Mouse (Mus musculus): ENCODE data around the gene Tfap2c.

Gene Tfap2c

GRCm38 (mm10) chr2:172549371-172550155, at the start of gene Tfap2c:
Tfap2c (plus strand) TSS chr2:172549593.
- peak in 1 of 2 experiments; percentile 21 for DNase-seq

DNA sequence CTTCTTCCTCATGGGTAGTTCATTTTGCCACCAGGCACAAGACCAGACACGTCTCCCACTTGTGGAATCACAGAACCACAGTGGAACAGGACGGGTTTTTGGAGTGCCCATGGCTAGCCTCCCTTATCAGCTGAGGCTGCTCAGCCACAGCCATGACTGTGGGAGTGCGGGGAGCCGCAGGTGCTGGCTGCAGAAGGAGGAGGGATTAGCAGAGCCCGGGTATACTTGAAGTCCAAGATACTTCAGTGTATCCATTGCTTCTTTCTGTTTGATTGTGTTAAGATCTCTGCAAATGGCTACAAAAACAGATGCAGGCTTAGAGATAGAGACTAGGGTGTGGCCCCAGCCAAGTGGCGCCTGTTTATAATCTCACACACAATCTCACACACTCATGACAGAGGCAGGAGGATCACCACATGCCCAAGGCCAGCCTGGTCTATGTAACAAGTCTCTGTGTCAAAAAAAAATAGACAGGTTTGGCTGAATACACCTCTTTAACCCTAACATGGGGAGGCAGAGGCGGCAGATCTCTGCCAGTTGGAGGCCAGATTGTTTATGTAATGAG, 48.6 kb upstream of the Tfap2c start:
- DNase-seq, result no peak

- peak; percentile 46 to 66 for DNase-seq
Measured at GRCm38 (mm10) chr2:172501341-172501740, 48.1 kb upstream of the Tfap2c start.

DNA sequence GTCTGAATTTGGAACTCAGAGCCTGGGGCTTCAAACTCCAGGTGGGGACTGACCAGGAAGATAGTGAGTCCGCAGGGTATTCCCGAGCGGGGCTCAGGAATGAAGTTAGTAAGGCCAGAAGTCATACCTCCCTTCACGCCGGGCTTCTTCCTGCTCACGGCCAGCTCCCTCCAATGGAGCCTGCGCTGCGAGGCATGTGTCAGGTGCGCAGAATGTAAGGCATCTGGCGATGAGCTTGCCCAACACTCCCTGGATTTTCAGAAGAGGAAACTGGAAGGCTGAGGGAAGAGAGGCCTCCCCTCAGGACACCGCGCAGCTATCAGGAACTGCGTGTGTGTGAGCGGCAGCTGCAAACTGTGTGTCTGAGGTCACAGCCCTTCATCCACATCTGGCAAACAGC, 47.2 kb upstream of the Tfap2c start:
- no peak for DNase-seq

DNA sequence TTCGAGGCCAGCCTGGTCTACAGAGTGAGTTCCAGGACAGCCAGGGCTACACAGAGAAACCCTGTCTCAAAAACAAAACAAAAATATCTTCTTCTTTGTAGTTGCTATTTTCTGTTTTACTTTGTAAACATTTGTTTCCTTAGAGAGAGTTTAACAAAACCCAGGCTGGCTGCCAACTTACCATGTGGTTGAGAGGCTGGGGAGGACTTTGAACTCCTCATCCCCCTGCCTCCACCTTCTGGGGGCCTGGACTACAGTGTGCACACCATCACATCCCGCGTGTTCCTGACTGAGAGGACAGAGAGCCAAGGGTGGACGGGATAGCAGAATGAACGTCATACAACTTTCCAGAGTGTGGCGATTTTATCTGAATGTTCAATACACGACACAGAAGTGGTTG, 43.3 kb upstream of the Tfap2c start:
- DNase-seq, result no peak

GRCm38 (mm10) chr2:172510056-172510712, 39.2 kb upstream of the Tfap2c start:
- DNase-seq, result no peak

- no peak for DNase-seq
Measured at GRCm38 (mm10) chr2:172510899-172511298, 38.5 kb upstream of the Tfap2c start.

DNA sequence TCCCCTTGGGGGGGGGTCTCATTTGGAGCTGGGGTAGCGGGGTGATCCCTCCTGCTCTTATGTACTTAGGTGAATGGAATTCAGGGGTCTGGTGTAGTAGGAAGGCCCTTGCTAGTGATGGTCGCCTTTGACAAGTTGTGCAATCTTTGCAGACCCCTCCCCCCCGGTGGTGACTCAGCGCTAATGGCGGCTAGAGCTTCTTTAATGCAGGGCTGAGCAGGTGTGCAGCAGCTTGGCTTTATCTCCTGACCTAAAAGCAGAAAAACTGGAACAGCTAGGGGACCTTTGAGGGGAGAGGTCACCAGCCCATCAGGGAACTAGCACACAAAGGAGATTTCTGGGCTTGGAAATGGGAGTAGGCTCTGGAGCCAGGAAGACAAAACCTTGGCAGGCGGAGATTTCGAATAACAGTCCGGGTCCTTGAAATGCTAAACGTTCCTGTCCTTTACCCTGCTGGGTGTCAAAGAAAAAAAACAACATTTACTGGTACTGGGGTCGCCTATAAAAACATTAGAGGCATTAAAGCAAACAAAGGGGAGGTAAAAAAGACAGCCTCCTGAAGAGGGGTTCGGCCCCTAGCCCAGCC, 32.9 kb upstream of the Tfap2c start:
- DNase-seq, result no peak

DNA sequence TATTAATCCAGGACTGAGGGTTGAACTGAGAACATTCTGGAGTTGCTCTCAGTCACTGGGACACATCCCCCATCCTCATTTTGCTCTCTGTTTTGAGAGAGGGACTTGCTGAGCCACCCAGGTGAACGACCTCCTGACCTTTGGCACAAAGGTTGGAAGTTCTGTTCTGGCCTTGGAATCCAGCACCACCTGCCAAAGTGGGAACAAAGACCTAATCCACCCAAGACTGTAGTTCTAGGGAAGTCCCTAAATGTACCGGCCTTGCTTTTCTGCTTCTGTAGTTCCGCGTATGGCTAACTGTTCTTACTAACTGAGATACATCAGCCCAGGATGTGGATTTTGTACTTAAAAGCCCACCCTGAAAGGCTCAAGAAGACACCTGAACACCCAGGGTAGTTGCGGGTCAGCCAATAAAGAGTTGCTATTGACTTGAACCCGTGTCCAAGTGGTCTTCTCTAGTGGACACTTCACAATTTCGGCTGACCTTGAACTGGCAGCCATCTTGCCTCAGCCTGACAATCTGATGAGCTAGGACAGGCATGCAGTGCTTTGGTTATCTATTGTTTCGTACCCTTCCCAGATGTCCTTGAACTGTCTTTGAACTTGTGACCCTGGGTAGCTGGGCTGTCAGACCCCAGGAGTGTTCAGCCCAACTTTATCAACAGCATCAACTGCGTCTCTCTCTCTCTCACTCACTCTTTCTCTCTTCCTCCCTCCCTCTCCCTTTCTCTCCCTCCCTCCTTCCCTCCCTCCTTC, 28.6 kb upstream of the Tfap2c start:
- no peak for DNase-seq

- DNase-seq, result no peak
Measured at GRCm38 (mm10) chr2:172522528-172522927, 26.9 kb upstream of the Tfap2c start.

DNA sequence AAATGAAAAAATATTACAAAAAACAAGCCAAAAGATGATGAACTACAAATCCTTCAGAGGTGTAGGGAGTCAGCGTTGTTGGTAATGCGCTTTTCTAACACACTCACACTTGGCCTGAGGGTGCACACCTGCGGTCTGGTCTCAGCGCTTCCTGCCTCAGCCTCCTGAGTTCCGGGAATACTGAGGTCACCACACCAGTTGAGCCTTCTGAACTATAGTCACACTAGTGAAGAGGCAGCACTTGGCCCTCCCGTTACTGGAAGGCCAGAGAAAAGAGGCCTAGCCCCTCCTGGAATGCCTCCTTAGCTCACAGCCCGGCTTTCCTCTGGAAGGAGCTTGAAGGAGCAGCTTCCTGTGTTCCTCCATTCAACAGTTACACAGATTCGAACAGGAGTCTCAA, 22.2 kb upstream of the Tfap2c start:
- DNase-seq, result no peak

- no peak for DNase-seq
Measured at GRCm38 (mm10) chr2:172543987-172544386, 5.4 kb upstream of the Tfap2c start.

- DNase-seq, result no peak
Measured at GRCm38 (mm10) chr2:172544601-172545127, 4.7 kb upstream of the Tfap2c start.

- peak in 1 of 2 experiments; percentile 4 for DNase-seq
Measured at GRCm38 (mm10) chr2:172545592-172546235, 3.7 kb upstream of the Tfap2c start.

- no peak for DNase-seq
Measured at GRCm38 (mm10) chr2:172546551-172546950, 2.8 kb upstream of the Tfap2c start.

- DNase-seq, result peak; percentile 23 to 27
Measured at GRCm38 (mm10) chr2:172547116-172547515, 2.3 kb upstream of the Tfap2c start.

DNA sequence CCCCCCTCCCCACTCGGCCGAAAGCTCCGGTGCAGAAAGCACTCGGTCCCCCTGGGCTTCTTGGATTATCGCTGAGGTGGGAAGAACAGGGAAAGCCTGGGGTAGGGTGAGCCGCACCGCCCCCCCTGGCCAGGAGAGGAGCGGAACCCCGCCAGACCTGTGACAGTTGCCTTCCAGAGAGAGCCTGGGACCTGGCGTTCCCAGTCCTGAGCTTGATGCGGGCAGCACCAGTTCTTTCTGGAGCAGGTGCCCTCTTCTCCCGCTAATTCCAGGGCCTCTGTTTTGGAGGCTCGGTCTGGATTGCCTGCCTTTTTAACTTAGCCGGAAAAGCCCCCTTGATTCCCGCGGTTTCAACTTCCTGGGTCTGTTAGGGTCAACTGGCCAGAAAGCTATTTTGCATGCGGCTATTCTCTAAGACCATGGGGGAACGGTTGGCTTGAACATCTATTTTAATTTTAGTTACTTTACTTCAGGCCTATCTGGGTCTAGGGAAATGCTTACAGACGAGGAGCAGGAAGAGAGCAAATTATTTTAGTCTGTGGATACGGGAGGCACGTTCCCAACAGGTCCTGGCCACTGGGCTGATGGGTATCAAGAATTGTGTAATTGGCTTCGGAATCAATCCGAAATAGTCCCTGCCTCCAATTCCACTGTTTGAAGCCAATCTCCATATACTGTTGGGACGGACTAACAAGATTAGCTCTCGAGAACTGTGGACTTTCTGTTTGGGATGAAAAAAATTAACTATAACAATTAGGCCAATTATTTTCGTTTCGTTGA, 1.4 kb upstream of the Tfap2c start:
- peak; percentile 14 to 23 for DNase-seq

GRCm38 (mm10) chr2:172548672-172549255, 629 bp upstream of the Tfap2c start:
- peak; percentile 29 to 30 for DNase-seq

DNA sequence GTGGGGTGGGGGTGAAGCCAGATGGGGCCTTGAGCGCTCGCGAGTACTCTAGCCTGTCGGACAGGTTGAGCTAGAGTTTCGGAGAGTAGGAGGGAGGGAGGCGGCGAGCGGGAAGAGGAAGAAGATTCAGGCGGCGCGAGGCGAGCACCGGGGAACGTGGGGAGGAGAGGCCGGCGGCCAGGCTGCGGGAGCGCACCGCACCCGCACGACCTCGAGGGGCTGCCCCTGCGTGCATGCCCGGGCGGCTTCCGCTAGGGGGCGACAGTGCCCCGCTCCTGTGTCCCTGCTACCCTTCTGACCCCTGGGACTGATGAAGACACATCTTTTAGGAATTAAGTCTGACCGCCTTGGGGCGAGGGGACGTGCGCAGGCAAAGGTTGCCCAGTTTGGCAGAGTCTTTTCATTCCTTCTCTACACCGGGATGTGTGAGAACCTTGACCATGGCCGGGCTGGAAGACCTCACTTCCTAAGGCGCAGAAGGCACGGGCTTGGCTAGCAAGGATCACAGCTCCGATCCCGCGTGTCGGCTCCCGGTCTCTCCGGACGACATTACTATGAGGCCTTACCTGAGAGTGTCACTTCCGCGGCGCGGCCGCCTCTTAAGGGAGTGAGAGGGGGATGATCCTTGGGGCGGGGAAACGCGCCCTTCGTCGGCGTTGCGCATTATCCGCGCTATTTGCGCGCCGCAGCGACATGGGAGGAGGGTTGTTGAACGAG, 1.1 kb downstream of the Tfap2c start:
- peak; percentile 66 to 73 for DNase-seq

GRCm38 (mm10) chr2:172551081-172551720, 1.8 kb downstream of the Tfap2c start:
- peak; percentile 17 to 37 for DNase-seq
